ENCODE assay signal across 10 mouse cellular contexts in the genomic region with DNA sequence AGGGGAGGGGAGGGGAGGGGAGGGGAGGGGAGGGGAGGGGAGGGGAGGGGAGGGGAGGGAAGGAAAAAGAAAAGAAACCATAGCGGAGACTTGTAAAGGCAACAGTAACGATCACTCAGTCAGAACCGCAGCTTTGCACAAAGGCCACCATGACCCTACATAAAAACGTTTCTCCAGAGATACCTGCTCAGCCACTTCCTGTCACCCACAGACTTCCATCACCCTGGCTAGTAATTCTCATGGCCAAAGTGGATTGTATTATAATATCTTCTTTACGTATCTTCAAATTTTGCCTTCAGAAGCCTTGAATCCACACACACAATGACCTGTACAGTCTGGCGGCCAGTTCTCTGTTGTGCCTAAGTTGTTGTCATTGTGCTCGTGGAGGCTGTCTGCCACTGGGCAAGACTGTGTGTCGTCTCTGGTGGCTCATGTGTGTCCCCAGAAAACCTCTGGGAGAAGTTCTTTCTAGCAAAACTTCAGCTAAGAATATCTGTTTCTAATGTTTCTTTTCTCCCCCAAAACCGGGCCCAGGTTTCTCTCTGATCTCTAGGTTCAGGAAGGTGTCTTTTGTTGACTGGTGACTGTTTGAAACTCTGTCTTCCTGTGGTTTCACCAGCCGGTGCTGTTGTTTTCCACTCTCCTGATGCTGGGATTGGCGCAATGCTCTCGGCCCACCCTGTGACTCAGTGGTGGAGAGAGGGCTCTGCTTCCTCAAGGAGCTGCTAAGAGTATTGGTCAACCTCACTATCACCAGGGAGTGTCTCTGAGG. TPM values are rescaled to one million over a fixed set of nuclear protein-coding genes. Genes with fewer than 3 reads are reported as not detected.
DNase-seq lines count a peak whose midpoint lies in the region; ATAC-seq lines count a peak whose summit lies in the region.
"Had no signal": no experiment of that assay in that cellular context is flagged by ENCODE, and none has a peak within 500 bp of the region (broad histone marks: within the 10 kb centered on the region; RNA-seq: fewer than 3 reads in every experiment).

No protein-coding gene starts in this region.

- no peaks in the 10 kb centered on the region for H3K9me3 ChIP-seq in heart, embryonic 13.5 days
- no peaks in the 10 kb centered on the region for H3K9me3 ChIP-seq in heart, embryonic 10.5 days
- no peaks in the 10 kb centered on the region for H3K9me3 ChIP-seq in limb, embryonic 10.5 days (replicated peaks)
- H3K9me3 ChIP-seq: forebrain, embryonic 15.5 days had no signal

- H3K4me3 ChIP-seq in heart, embryonic 13.5 days = no peak overlapping the region
- H3K4me3 ChIP-seq in heart, embryonic 10.5 days = no peak overlapping the region
- H3K4me3 ChIP-seq in limb, embryonic 10.5 days = no peak overlapping the region
- H3K4me3 ChIP-seq: forebrain, embryonic 15.5 days had no signal

- H3K4me1 ChIP-seq in heart, embryonic 13.5 days = peaks cover 7% of the 10 kb centered on the region; the same call in 1 of the 2 replicates
- H3K4me1 ChIP-seq in heart, embryonic 10.5 days = peaks cover 11% of the 10 kb centered on the region; the same call in 1 of the 2 replicates
- peaks cover 13% of the 10 kb centered on the region; the same call in 1 of the 2 replicates for H3K4me1 ChIP-seq in limb, embryonic 10.5 days
- H3K4me1 ChIP-seq: forebrain, embryonic 15.5 days had no signal

- WGBS in heart, embryonic 13.5 days = 71% methylated on average over 12 of the region's 12 CpGs
- WGBS in heart, embryonic 10.5 days = 79% methylated on average over 12 of the region's 12 CpGs
- WGBS in limb, embryonic 10.5 days = 85% methylated on average over 12 of the region's 12 CpGs

- no peak overlapping the region for H3K4me2 ChIP-seq in heart, embryonic 13.5 days
- H3K4me2 ChIP-seq: forebrain, embryonic 15.5 days had no signal

- no peaks in the 10 kb centered on the region for H3K36me3 ChIP-seq in heart, embryonic 13.5 days
- no peaks in the 10 kb centered on the region for H3K36me3 ChIP-seq in heart, embryonic 10.5 days
- no peaks in the 10 kb centered on the region for H3K36me3 ChIP-seq in limb, embryonic 10.5 days
- H3K36me3 ChIP-seq: forebrain, embryonic 15.5 days had no signal

- no peak for ATAC-seq in heart, embryonic 13.5 days (ENCODE audit: extremely low read depth, insufficient number of reproducible peaks, low FRiP score, low TSS enrichment)

- no peaks in the 10 kb centered on the region for H3K27me3 ChIP-seq in heart, embryonic 13.5 days (replicated peaks)
- H3K27me3 ChIP-seq in heart, embryonic 10.5 days (ENCODE audit: insufficient read depth, poor library complexity, severe bottlenecking) = no peaks in the 10 kb centered on the region
- no peaks in the 10 kb centered on the region for H3K27me3 ChIP-seq in limb, embryonic 10.5 days (ENCODE audit: low read depth, poor library complexity, severe bottlenecking)
- H3K27me3 ChIP-seq: forebrain, embryonic 15.5 days had no signal

- H3K9ac ChIP-seq in heart, embryonic 13.5 days = no peak overlapping the region
- H3K9ac ChIP-seq: forebrain, embryonic 15.5 days had no signal

- no peak for DNase-seq in heart, embryonic 10.5 days (ENCODE audit: low spot score)
- DNase-seq in CD4-positive, CD25-positive, alpha-beta regulatory T cell, adult 2 months (ENCODE audit: low read depth, low spot score) = peak; percentile 63
- no peak for DNase-seq in limb, embryonic 10.5 days (ENCODE audit: low spot score)
- DNase-seq in naive thymus-derived CD4-positive, alpha-beta T cell, adult 2 months (ENCODE audit: low read depth) = peak; percentile 76
- no peak for DNase-seq in layer of hippocampus, postnatal 10 days (ENCODE audit: low spot score in 2 of 2)
- no peak for DNase-seq in adrenal gland, postnatal 10 days
- DNase-seq in urinary bladder, postnatal 4 days (ENCODE audit: low spot score in 2 of 2) = no peak

- H3K27ac ChIP-seq in heart, embryonic 13.5 days (replicated peaks) = 0 out of 2 replicates have a peak overlapping the region, but pooled peaks have one; percentile 63
- no peak overlapping the region for H3K27ac ChIP-seq in heart, embryonic 10.5 days
- H3K27ac ChIP-seq in limb, embryonic 10.5 days = 0 out of 2 replicates have a peak overlapping the region, but pooled peaks have one; percentile 53
- H3K27ac ChIP-seq: forebrain, embryonic 15.5 days had no signal

RNA-seq across cellular contexts. Expression of a gene that starts 16.6 kb away (rescaled TPM):
- 0.15 and 0.43 TPM in 2 replicates for polyA plus RNA-seq in heart, embryonic 13.5 days (2015; fragmentation: Nextera tagmentation; extraction: Ambion mirVana)
- polyA plus RNA-seq in heart, embryonic 10.5 days (2016; fragmentation: Nextera tagmentation; extraction: Ambion mirVana) = 0.33 and 1.8 TPM in 2 replicates
- polyA plus RNA-seq in limb, embryonic 10.5 days (2016; fragmentation: Nextera tagmentation; extraction: Ambion mirVana) = 0.74 and 0.94 TPM in 2 replicates
- 10 to 100 TPM; 35.5 to 42.1 TPM for total RNA-seq in layer of hippocampus, postnatal 10 days (2021)
- 1 to 10 TPM; 3.9 to 4.8 TPM for total RNA-seq in adrenal gland, postnatal 10 days (2021)
- total RNA-seq: heart, postnatal 10 days had no signal

RNA-seq across cellular contexts. Expression of a gene that starts 37.2 kb away (rescaled TPM):
- 1.2 and 2.2 TPM in 2 replicates for polyA plus RNA-seq in heart, embryonic 13.5 days (2015; fragmentation: Nextera tagmentation; extraction: Ambion mirVana)
- 1.3 and 2.4 TPM in 2 replicates for polyA plus RNA-seq in heart, embryonic 10.5 days (2016; fragmentation: Nextera tagmentation; extraction: Ambion mirVana)
- 1.0 and 1.2 TPM in 2 replicates for polyA plus RNA-seq in limb, embryonic 10.5 days (2016; fragmentation: Nextera tagmentation; extraction: Ambion mirVana)
- total RNA-seq in layer of hippocampus, postnatal 10 days (2021) = 1 to 10 TPM; 5.9 to 7.2 TPM
- total RNA-seq in adrenal gland, postnatal 10 days (2021) = 1 to 10 TPM; 5.0 to 5.5 TPM

RNA-seq across cellular contexts. Expression of a gene that starts 46.7 kb away (rescaled TPM):
- 3.0 and 3.3 TPM in 2 replicates for polyA plus RNA-seq in heart, embryonic 13.5 days (2015; fragmentation: Nextera tagmentation; extraction: Ambion mirVana)
- 6.9 and 10.2 TPM in 2 replicates for polyA plus RNA-seq in heart, embryonic 10.5 days (2016; fragmentation: Nextera tagmentation; extraction: Ambion mirVana)
- 0.10 TPM in 2 replicates for polyA plus RNA-seq in limb, embryonic 10.5 days (2016; fragmentation: Nextera tagmentation; extraction: Ambion mirVana)
- under 1 TPM; 0.27 to 0.33 TPM for total RNA-seq in layer of hippocampus, postnatal 10 days (2021)
- under 1 TPM; 0.12 to 0.42 TPM for total RNA-seq in adrenal gland, postnatal 10 days (2021)

Comparison
In these comparisons a context has a peak if more than half of its experiments do, and no peak if none do; other contexts are left out.
1. DNase-seq: peak in CD4-positive, CD25-positive, alpha-beta regulatory T cell, adult 2 months (single experiment) and naive thymus-derived CD4-positive, alpha-beta T cell, adult 2 months (single experiment); none in heart, embryonic 10.5 days (single experiment), limb, embryonic 10.5 days (single experiment), layer of hippocampus, postnatal 10 days (0 of 2), adrenal gland, postnatal 10 days (single experiment) and urinary bladder, postnatal 4 days (0 of 2).